Mouse (Mus musculus): Measurements from ENCODE around the gene Notch3. TPM values are rescaled to one million over a fixed set of nuclear protein-coding genes. Genes with fewer than 3 reads are reported as not detected.

Notch3 gene
- total RNA-seq, 4 experiments from 2014 or later: 18.6 to 24.9 (median 21.6) TPM

DNA sequence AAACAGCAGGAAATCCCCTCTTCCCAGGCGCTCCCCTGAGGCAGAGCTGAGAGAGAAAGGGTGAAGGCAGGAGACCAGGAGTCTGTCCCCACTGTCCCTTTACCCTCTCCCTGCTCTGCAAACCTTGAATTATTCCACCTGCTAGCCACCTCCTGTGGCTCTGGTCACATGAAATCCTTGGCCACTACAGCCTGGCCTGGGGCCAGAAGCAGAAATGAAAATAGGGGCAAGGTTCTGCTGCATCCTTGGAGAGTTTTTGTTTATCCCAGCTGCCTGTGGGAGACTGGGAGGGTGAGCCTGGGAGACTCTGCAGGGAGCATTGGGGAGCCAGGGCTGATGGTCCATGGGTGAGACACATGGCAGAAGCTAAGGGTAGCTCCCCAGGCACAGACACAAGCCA, 69.0 kb downstream of the Notch3 start:
- no peak for DNase-seq (ENCODE audit: low spot score)

DNA sequence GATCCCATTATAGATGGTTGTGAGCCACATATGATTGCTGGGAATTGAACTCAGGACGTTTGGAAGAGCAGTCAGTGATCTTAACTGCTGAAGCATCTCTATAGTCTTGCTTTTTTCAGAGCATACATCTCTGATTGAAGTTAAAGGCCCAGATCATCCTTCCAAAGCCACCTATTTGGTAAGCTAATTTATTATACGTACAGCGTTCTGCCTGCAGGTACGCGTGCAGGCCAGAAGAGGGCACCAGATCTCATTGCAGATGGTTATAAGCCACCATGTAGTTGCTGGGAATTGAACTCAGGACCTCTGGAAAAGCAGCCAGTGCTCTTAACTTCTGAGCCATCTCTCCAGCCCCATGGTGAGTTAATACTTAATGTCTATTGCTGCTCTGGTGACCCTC, 73.8 kb downstream of the Notch3 start:
- DNase-seq (ENCODE audit: low spot score): no peak

DNA sequence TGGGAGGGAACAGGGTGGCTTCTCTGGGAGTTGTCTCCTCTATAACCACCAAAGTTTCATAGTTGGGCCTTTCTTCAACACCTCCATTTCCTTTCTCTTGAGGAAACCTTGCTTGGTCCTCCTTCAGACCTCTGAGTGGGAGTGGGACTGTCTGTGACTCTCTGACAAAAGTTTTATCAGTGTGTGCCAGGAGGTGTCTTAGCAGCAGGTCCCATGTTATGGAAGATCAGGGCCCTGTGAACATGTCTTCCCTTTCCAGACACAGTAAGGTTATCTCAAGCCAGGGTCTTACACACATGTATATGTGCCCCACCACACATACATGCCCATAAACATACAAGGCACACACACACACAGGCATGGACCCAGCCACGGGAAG, 74.4 kb downstream of the Notch3 start:
- DNase-seq (ENCODE audit: low spot score): no peak

DNA sequence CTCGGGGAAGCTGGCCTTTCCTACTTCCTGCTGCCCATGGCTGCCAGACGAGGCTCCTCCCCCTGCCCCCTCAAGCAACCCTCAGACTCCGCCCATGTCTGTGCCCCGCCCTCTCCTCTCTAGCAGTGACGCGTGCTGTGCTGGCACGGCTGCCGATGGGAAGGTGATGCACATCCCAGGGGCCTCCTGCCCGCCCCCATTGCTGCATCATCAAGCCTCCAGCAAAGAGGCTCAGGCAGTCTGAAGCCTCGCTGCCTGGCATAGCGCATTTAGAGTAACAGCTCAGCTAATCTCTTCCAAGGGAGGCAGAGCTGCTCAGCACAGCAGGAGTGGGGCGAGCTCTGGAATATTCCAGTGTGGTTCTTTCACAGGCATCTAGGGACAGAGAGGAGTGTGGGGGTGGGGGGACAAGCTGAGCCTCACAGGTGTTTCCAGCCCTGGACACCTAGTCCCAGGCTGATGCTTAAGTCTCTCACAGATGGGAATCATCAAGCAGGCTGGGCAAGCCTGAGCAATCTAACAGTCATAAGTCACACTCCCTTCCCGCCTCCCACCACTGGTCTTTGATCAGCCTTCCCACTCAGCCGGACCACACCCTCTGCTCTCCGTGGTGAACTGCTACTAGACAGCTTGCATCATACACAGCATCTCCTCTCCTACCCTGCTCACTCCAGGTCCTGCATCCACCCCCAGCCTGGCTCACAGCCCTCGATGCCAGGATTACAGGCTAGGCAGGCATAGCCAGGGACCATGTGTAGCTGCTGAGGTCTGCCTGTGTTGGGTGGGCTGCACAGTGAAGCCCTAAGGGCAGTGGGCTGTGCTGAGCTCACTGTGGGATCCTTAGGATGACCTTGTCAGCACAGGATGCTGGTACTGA, 75.0 kb downstream of the Notch3 start:
- peak; percentile 65 for DNase-seq (ENCODE audit: low spot score)

DNA sequence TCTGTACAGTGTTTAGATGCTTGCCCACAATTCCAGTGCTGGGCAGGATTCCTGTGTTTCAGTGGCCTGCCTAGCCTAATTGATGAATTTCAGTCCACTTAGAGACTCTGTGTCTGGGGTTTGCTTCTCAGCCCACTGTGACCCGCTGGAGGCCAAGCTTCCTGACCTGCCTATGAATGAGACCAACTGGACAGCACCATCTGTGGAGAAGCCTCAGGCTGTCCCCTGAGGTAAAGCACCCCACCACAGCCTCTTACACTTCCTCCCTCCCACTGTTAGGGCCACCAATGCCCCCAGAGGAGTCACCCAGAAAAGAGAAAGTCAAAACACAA, 75.7 kb downstream of the Notch3 start:
- no peak for DNase-seq (ENCODE audit: low spot score)

DNA sequence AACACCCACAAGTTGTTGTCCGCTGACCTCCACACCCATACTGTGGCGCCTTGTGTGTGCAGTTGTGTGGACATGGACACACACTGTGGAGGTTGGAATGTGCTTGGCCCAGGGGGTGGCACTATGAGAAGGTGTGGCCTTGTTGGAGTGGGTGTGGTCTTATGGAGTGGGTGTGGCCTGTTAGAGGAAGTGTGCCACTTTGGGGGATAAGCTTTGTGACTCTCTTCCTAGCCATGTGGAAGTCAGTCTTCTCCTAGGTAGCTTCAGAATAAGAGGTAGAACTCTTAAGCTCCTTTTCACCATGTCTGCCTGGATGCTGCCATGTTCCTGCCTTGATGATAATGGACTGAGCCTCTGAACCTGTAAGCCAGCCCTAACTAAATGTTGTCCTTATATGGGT, 79.6 kb downstream of the Notch3 start:
- no peak for DNase-seq (ENCODE audit: low spot score)

DNA sequence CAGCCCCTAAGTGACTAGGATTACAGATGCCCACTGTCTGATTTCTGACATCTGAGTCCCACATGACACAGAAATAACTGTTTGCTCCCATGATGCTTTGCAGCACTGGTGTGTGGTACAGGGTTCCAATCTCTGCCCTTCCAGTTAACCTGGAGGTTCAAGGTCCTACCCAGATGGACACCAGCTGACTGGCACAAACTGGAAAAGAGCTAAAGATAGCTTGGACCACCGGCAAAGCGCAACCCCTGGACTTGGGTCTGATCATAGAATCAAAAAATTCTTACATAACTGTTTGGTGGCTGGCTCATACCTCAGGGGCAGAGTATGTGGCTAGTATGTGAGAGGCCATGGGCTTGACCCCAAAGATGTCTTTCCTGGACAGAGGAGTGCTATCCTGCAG, 83.3 kb downstream of the Notch3 start:
- no peak for DNase-seq (ENCODE audit: low spot score)

DNA sequence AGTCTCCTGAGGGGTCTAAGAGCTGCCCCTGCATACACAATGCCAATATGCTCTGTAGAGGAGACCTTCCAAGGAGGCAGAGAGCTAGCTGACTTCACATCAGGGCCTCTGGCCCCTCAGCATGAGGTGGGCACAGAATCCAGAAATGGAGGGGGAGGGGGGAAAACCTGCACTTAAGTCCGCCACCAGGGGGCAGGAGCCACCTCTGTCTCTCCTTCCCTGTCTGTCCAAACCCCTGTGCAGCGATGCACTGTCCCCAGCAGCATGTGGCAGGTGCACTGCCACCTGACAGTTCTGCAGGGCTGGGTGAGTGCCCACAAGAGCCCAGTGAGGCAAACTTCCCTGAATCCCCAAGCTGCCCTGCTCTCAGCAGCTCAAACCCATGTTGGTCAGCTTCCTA, 91.5 kb downstream of the Notch3 start:
- DNase-seq (ENCODE audit: low spot score): no peak

DNA sequence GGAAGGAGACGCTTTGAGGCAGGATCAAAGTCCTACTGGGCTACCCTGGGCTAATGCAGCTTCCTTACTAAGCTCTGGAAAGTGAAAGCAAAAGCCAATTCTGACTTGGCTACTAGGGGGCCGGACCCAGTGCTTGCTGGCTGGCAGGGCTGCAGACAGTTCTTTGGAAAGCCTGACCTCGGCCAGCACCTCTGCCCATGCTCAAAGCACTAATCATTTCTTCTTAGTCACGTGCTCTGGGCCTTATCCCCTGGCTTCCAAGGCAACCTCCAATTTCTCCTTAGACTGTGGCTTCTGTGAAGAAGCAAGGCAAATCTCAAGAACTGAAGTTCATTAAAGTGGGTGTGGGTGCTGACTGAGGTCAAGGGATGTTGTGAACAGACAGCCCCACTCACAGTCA, 92.0 kb downstream of the Notch3 start:
- DNase-seq (ENCODE audit: low spot score): no peak

DNA sequence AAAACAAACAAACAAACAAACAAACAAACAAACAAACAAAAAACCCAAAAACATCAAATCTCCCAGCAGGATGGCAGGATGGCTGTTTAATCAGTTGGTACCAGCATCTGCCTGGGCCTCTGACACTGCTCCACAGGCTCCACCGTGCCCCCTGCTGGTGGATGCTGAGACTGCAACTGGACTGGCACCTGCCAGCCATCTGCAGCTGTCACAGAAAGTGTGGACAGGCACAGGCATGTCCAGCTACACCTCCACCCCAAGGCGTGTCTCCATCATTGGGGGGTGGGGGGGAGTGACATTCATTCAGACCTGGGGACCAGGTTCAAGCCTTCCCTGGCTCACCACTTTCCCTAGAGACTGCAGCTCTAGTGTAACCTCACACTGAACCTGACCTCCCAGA, 93.3 kb downstream of the Notch3 start:
- DNase-seq (ENCODE audit: low spot score): peak; percentile 79

Other genes starting within 250 kb of the Notch3 start
- gene Rrp1b, start 130.8 kb downstream of the Notch3 start, total RNA-seq (2022): 1 to 10 TPM; 5.4 to 9.0 (median 7.5) TPM
- gene Hsf2bp, start 130.5 kb downstream of the Notch3 start, total RNA-seq (2022): 1 to 10 TPM; 1.3 to 3.0 (median 2.2) TPM
- gene Ephx3, start 22.7 kb upstream of the Notch3 start, total RNA-seq (2022): 1 to 10 TPM in 1 of 4 experiments, under 1 TPM in 3; 0.40 to 1.4 (median 0.69) TPM
- 10 to 100 TPM; 48.1 to 61.7 (median 48.7) TPM for gene Brd4, start 117.9 kb upstream of the Notch3 start, total RNA-seq (2022)
- 10 to 100 TPM; 34.6 to 51.5 (median 44.6) TPM for gene Akap8, start 154.4 kb upstream of the Notch3 start, total RNA-seq (2022)
- gene Akap8l, start 183.8 kb upstream of the Notch3 start, total RNA-seq (2022): 10 to 100 TPM; 41.4 to 55.8 (median 46.3) TPM
- gene Wiz, start 222.6 kb upstream of the Notch3 start, total RNA-seq (2022): 10 to 100 TPM; 14.0 to 17.2 (median 15.4) TPM
- 1 to 10 TPM in 1 of 4 experiments, under 1 TPM in 3; 0.33 to 1.2 (median 0.61) TPM for gene Rasal3, start 236.7 kb upstream of the Notch3 start, total RNA-seq (2022)